10 mouse cellular contexts compared by ENCODE assay signal in the genomic region with DNA sequence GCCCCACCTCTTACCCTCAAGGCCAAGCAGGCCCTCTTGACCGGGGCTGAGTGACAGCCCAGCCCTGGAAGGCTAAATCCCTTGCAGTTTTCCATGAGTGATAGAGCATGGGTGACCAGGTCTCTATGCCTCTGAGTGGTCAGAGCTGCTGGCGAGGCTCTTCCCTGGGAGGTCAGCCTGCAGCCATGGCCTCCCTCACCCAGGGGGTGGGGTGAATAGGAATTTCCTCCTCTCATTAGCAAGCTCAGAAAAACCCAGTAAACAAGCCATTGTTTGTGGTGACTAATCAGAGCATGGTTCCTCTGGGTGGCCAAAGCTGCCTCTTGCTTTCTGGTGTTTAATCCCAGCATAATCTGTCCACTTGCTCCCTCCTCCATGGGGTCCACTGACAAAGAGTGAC. TPM values are rescaled to one million over a fixed set of nuclear protein-coding genes. Genes with fewer than 3 reads are reported as not detected.
DNase-seq lines count a peak whose midpoint lies in the region; ATAC-seq and TF ChIP-seq lines count a peak whose summit lies in the region.
"Had no signal": no experiment of that assay in that cellular context is flagged by ENCODE, and none has a peak within 500 bp of the region (broad histone marks: within the 10 kb centered on the region; RNA-seq: fewer than 3 reads in every experiment).

No protein-coding gene starts in this region.

- peak overlapping the region; percentile 37 for H3K27ac ChIP-seq in heart, embryonic 16.5 days (ENCODE audit: low read length)
- no peak overlapping the region for H3K27ac ChIP-seq in lung, embryonic 14.5 days (ENCODE audit: low read depth)
- H3K27ac ChIP-seq: embryonic facial prominence, embryonic 15.5 days had no signal

- no peak overlapping the region for H3K4me3 ChIP-seq in heart, embryonic 16.5 days (ENCODE audit: low read length)
- H3K4me3 ChIP-seq in lung, embryonic 14.5 days (ENCODE audit: low read depth, low read length), result no peak overlapping the region
- H3K4me3 ChIP-seq: embryonic facial prominence, embryonic 15.5 days had no signal

- no peak for TF ChIP-seq CTCF in lung, embryonic 14.5 days (IDR thresholded peaks at IDR 0.05; ENCODE audit: low read depth)

- WGBS in heart, embryonic 16.5 days, result 56% methylated on average over 2 of the region's 2 CpGs
- WGBS in lung, embryonic 14.5 days, result 63% methylated on average over 2 of the region's 2 CpGs

- no peak overlapping the region for H3K4me2 ChIP-seq in heart, embryonic 16.5 days (ENCODE audit: low read depth, low read length)
- no peak overlapping the region for H3K4me2 ChIP-seq in lung, embryonic 14.5 days
- H3K4me2 ChIP-seq: embryonic facial prominence, embryonic 15.5 days had no signal

- H3K27me3 ChIP-seq in heart, embryonic 16.5 days (ENCODE audit: control insufficient read depth, insufficient read depth, low read length), result no peaks in the 10 kb centered on the region
- no peaks in the 10 kb centered on the region for H3K27me3 ChIP-seq in lung, embryonic 14.5 days (ENCODE audit: insufficient read depth, low read length)
- H3K27me3 ChIP-seq: embryonic facial prominence, embryonic 15.5 days had no signal

- H3K4me1 ChIP-seq in heart, embryonic 16.5 days (ENCODE audit: control insufficient read depth, insufficient read depth, low read length), result peaks cover 23% of the 10 kb centered on the region
- H3K4me1 ChIP-seq in lung, embryonic 14.5 days (ENCODE audit: insufficient read depth), result no peaks in the 10 kb centered on the region
- H3K4me1 ChIP-seq: embryonic facial prominence, embryonic 15.5 days had no signal

- ATAC-seq in heart, embryonic 16.5 days (replicated peaks; ENCODE audit: extremely low read depth, insufficient read depth, low FRiP score), result no peak
- peak; percentile 38; the same call in 1 of the 2 replicates for ATAC-seq in lung, embryonic 14.5 days (ENCODE audit: insufficient read depth)

- DNase-seq in gastrocnemius, postnatal 25 days, result peak; percentile 53
- no peak for DNase-seq in gastrocnemius, postnatal 10 days
- DNase-seq in Muller cell, postnatal 12 days (ENCODE audit: inconsistent ontology term), result peak; percentile 91
- peak; percentile 32 for DNase-seq in lung, embryonic 14.5 days
- DNase-seq in B cell, adult 2 months, result no peak
- DNase-seq in urinary bladder, postnatal 36 days (ENCODE audit: low spot score in 2 of 2), result no peak
- no peak for DNase-seq in cerebellum, adult 11 months
- DNase-seq: cerebellum, adult 8-10 months had no signal

- H3K36me3 ChIP-seq in heart, embryonic 16.5 days (ENCODE audit: control insufficient read depth, insufficient read depth), result peaks cover 21% of the 10 kb centered on the region
- peaks cover 6% of the 10 kb centered on the region; the same call in 1 of the 2 replicates for H3K36me3 ChIP-seq in lung, embryonic 14.5 days (ENCODE audit: insufficient read depth)

- no peaks in the 10 kb centered on the region for H3K9me3 ChIP-seq in heart, embryonic 16.5 days (replicated peaks; ENCODE audit: control insufficient read depth, low read length)
- no peaks in the 10 kb centered on the region for H3K9me3 ChIP-seq in lung, embryonic 14.5 days (ENCODE audit: low read depth, low read length)
- H3K9me3 ChIP-seq: embryonic facial prominence, embryonic 15.5 days had no signal

- no peak overlapping the region for H3K9ac ChIP-seq in heart, embryonic 16.5 days (ENCODE audit: low read length)
- no peak overlapping the region for H3K9ac ChIP-seq in lung, embryonic 14.5 days
- H3K9ac ChIP-seq: embryonic facial prominence, embryonic 15.5 days had no signal

RNA-seq across cellular contexts. Expression of a gene that starts 2.9 kb away (rescaled TPM):
- total RNA-seq in gastrocnemius, postnatal 25 days (2021), result 10 to 100 TPM; 19.2 to 23.5 TPM
- 10 to 100 TPM; 31.2 to 32.2 TPM for total RNA-seq in gastrocnemius, postnatal 10 days (2021)
- polyA plus RNA-seq in heart, embryonic 16.5 days (2015; fragmentation: Nextera tagmentation; extraction: Ambion mirVana), result 3.7 and 4.0 TPM in 2 replicates
- 0.12 TPM in 1 of 2 replicates, not detected in the other for polyA plus RNA-seq in lung, embryonic 14.5 days (2014; fragmentation: Nextera tagmentation; extraction: Ambion mirVana)

RNA-seq across cellular contexts. Expression of a gene that starts 19.3 kb away (rescaled TPM):
- total RNA-seq in gastrocnemius, postnatal 25 days (2021), result 10 to 100 TPM; 30.4 to 31.2 TPM
- 10 to 100 TPM; 24.5 to 26.4 TPM for total RNA-seq in gastrocnemius, postnatal 10 days (2021)
- polyA plus RNA-seq in heart, embryonic 16.5 days (2015; fragmentation: Nextera tagmentation; extraction: Ambion mirVana), result 32.6 and 33.2 TPM in 2 replicates
- 26.3 and 26.5 TPM in 2 replicates for polyA plus RNA-seq in lung, embryonic 14.5 days (2014; fragmentation: Nextera tagmentation; extraction: Ambion mirVana)

Comparison
In these comparisons a context has a peak if more than half of its experiments do, and no peak if none do; other contexts are left out.
1. DNase-seq: peak in gastrocnemius, postnatal 25 days (single experiment), Muller cell, postnatal 12 days (single experiment) and lung, embryonic 14.5 days (single experiment); none in gastrocnemius, postnatal 10 days (single experiment), B cell, adult 2 months (0 of 2), urinary bladder, postnatal 36 days (0 of 2) and cerebellum, adult 11 months (single experiment).